Mouse (Mus musculus) kidney, embryonic 15.5 days (tissue): ENCODE measurements at regions not wholly inside any gene's neighbourhood (a gene's known extent, or its start where the extent isn't known, plus 50 kb on each side); places are given as distances from the start of the nearest gene placed in this dataset.

Experiments used
- ATAC-seq: fragments of 200-750 bp; cut with Nextera tagmentation; replicated peaks from 2 replicates; pipeline ENCODE4 v1.8.0; 2017; ENCODE audit warnings: moderate TSS enrichment; ENCODE audit not compliant: low FRiP score
- H3K27ac ChIP-seq: fragments of 300-500 bp; sonication (generic); 2 replicates; pipeline ENCODE4 v1.5.1; 2015; ENCODE audit warnings: mild to moderate bottlenecking, inconsistent platforms
- H3K27me3 ChIP-seq: fragments of 300-500 bp; sonication (generic); 2 replicates; pipeline ENCODE4 v1.6.1; 2015; ENCODE audit warnings: inconsistent platforms
- H3K36me3 ChIP-seq: fragments of 300-500 bp; sonication (generic); 2 replicates; pipeline ENCODE4 v1.6.1; 2015; ENCODE audit warnings: inconsistent platforms
- H3K4me1 ChIP-seq: fragments of 300-500 bp; sonication (generic); 2 replicates; pipeline ENCODE4 v1.6.1; 2015; ENCODE audit warnings: inconsistent platforms
- H3K4me2 ChIP-seq: fragments of 300-500 bp; sonication (generic); 2 replicates; pipeline ENCODE4 v1.6.1; 2015; ENCODE audit warnings: moderate library complexity, mild to moderate bottlenecking, inconsistent platforms
- H3K4me3 ChIP-seq: fragments of 300-500 bp; sonication (generic); replicated peaks from 2 replicates; pipeline ENCODE4 v1.5.1; 2015; ENCODE audit warnings: mild to moderate bottlenecking, inconsistent platforms
- H3K9ac ChIP-seq: fragments of 300-500 bp; sonication (generic); 2 replicates; pipeline ENCODE4 v1.6.1; 2015; ENCODE audit warnings: mild to moderate bottlenecking, inconsistent platforms
- H3K9me3 ChIP-seq: fragments of 300-500 bp; sonication (generic); replicated peaks from 2 replicates; pipeline ENCODE4 v1.6.1; 2016; ENCODE audit warnings: inconsistent platforms
- WGBS: fragments of 180-500 bp; shearing (Covaris S2); methylation state at CpG from one replicate; pipeline ENCODE4 v1.1.7; 2015; ENCODE audit warnings: mixed read lengths; 5-methylcytosine and 5-hydroxymethylcytosine counted together

DNA sequence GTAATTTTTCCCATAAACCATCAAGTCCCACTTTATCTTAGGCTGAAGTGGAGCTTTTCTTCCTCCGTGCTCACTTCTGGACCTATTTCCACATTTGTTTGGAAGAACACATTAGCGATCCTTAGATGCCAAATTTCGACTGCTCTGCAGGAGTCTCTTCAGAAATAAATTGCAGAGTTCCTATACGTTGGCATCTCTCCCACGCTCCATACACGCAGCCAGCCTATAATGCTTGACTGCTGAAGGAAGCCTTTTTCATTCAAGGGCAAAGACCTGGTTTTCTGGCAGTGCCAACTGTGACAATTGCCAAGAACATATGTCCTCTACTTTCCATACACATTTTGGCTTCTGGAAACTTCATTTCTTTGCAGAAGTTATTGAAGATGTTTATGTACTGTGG, 258.1 kb downstream of the Tmsb4x start:
- Histone ChIP-seq H3K27ac (no peak overlapping the region), H3K4me3 (no peak overlapping the region), H3K36me3 (no peaks in the 10 kb centered on the region), H3K9me3 (no peaks in the 10 kb centered on the region), H3K4me2 (no peak overlapping the region), H3K4me1 (no peaks in the 10 kb centered on the region), H3K27me3 (peaks cover 42% of the 10 kb centered on the region), H3K9ac (no peak overlapping the region)
- no peak for ATAC-seq
- WGBS: 91% methylated on average over 6 of the region's 6 CpGs

DNA sequence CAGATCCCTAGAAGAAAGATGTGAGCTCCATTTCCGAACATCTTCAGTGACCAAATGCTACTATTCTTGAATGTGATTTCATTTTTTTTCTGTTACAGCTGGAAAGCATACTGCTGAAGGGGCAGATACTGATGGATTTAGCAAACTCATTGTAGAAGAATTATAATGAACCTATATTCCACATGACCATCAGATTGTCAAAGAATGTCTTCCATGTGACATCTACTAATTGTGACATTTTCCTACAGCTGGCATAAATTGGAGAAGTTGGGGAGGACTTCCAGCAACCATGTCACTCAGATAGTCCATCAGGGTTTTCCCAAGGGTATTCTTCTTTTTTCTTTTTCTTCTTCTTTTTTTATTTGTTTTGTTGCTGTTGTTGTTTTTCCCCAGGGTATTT, 263.2 kb downstream of the Tmsb4x start:
- WGBS: 84% methylated on average over 1 of the region's 1 CpGs
- Histone ChIP-seq H3K9ac (no peak overlapping the region), H3K27ac (no peak overlapping the region), H3K9me3 (no peaks in the 10 kb centered on the region), H3K4me2 (no peak overlapping the region), H3K36me3 (no peaks in the 10 kb centered on the region), H3K27me3 (peaks cover 46% of the 10 kb centered on the region), H3K4me3 (no peak overlapping the region), H3K4me1 (no peaks in the 10 kb centered on the region)
- no peak for ATAC-seq

DNA sequence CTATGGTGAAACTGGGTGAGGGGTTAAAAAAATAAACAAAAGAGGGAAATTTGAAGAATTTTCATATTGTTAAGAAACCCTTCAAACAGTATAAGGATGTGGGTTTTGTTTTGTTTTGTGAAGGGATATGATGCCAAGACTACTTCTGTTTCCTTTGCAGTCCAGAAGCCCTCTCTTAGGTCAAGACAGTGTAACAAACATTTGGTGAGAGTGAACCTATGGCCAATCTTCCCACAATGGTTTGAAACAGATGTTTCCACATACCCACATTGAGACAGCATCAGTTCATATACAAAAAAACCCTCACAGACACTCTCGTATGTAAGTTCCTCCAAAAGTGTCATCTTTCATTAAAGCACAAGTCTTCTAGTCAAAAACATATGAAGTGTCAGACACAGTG, 263.6 kb downstream of the Tmsb4x start:
- H3K27ac ChIP-seq: no peak overlapping the region
- H3K9me3 ChIP-seq: no peaks in the 10 kb centered on the region
- 75% methylated on average over 1 of the region's 1 CpGs for WGBS
- H3K9ac ChIP-seq: no peak overlapping the region
- no peak overlapping the region for H3K4me3 ChIP-seq
- peaks cover 44% of the 10 kb centered on the region for H3K27me3 ChIP-seq
- H3K4me1 ChIP-seq: no peaks in the 10 kb centered on the region
- ATAC-seq: no peak
- no peak overlapping the region for H3K4me2 ChIP-seq
- no peaks in the 10 kb centered on the region for H3K36me3 ChIP-seq

DNA sequence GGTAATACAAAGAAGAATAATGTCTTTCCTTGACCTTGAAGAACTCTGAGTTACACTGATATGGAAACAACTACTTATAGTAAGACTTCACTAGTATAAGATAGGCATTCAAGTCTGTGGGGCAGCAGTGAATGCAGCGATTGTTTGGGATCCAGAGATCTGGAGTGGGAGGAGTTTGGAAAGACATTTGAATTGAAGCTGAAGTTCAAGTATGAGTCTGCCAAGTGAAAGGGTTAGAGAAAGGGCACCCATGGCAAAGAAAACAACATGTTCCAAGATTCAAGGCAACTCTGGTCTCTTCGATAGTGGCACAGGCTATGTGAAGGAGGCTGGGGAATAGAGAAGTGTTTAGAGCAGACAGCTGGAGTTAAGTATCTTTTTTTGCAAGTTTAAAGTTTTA, 275.3 kb downstream of the Tmsb4x start:
- Histone ChIP-seq H3K27me3 (peaks cover 37% of the 10 kb centered on the region; the same call in 1 of the 2 replicates), H3K9ac (no peak overlapping the region), H3K4me1 (peaks cover 5% of the 10 kb centered on the region; the same call in 1 of the 2 replicates), H3K4me3 (no peak overlapping the region), H3K27ac (no peak overlapping the region), H3K9me3 (no peaks in the 10 kb centered on the region), H3K4me2 (no peak overlapping the region), H3K36me3 (no peaks in the 10 kb centered on the region)
- 67% methylated on average over 2 of the region's 2 CpGs for WGBS
- no peak for ATAC-seq

DNA sequence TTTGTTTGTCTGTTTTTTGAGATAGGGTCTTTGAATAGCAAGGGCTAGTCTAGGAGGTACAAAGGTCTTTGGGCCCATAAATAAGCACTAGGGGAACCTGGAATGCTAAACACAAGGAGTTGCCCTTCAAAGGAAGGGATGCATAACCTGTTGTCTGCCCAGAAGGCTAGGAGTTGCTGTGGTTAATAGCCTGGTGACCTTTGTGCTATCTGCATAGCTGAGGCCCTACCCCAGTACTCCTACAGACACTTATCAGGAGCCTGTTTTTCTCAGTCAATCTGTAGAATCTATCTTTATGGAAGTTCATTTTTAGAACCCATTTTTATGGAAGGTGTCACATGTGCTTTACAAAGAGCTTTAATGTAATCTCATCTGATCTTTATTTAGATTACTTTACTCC, 276.6 kb downstream of the Tmsb4x start:
- Histone ChIP-seq H3K27ac (0 out of 2 replicates have a peak overlapping the region, but pooled peaks have one; percentile 22), H3K4me3 (no peak overlapping the region), H3K4me2 (no peak overlapping the region), H3K27me3 (peaks cover 34% of the 10 kb centered on the region; the same call in 1 of the 2 replicates), H3K4me1 (peaks cover 5% of the 10 kb centered on the region; the same call in 1 of the 2 replicates), H3K9me3 (no peaks in the 10 kb centered on the region), H3K36me3 (no peaks in the 10 kb centered on the region), H3K9ac (no peak overlapping the region)
- peak; percentile 58 for ATAC-seq

DNA sequence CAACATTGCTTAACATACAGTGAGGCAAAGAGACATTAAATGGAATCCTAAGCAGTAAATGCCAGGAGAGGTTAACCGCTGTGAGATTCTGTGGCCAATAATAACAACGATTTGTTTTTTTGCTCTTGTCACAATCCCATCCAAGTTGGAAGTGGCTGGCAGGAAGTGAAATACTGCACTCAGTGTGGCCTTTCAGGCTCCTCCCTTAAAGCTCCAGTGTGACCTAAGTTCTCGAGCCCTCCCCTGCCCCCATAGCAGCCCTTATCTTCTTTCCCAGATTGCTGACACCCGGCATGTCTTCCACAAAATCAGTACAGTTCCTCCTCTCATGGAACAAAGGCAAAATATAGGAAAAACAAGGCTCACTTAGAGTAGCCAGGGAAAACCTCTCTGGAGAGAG, 278.1 kb downstream of the Tmsb4x start:
- WGBS: 42% methylated on average over 4 of the region's 4 CpGs
- no peak; the same call in 1 of the 2 replicates for ATAC-seq
- no peaks in the 10 kb centered on the region for H3K9me3 ChIP-seq
- H3K27me3 ChIP-seq: peaks cover 26% of the 10 kb centered on the region; the same call in 1 of the 2 replicates
- no peak overlapping the region for H3K4me3 ChIP-seq
- no peaks in the 10 kb centered on the region for H3K36me3 ChIP-seq
- peaks cover 5% of the 10 kb centered on the region; the same call in 1 of the 2 replicates for H3K4me1 ChIP-seq
- no peak overlapping the region for H3K4me2 ChIP-seq
- no peak overlapping the region for H3K9ac ChIP-seq
- peak overlapping the region; percentile 46; the same call in 1 of the 2 replicates for H3K27ac ChIP-seq

DNA sequence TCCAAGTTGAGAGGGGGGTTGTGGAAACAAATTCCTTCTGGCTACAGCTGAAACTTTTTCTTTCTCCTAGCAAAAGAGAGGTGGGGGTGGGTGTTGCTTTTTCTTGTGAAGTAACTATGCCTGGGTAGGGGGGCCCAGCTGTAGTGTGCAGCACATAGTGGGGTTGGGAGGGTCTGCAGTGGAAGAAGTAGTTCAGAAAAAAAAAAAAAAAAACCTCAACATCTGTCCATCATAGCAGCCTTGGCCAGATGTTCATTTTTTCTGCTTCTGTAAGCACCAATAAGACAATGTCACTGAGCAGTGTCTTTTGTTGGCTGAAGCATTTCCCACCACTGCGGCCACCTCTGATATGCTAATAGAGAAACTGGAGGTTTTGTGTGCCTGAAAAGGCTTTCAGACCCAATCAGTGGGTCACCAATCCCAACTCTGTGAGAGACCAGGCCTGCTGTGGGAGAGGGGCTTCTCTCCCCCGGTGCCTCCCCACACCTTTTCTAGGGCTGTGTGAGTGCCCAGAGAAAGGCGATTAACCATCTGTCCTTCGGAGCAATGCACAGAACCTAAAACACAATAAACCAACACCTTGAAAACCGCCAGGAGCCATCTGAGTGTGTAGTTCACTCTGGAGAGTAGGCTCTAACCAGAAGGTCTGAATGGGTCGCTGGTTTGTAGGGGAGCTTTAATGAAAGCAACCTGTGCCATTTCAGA, 279.2 kb downstream of the Tmsb4x start:
- H3K27me3 ChIP-seq: peaks cover 31% of the 10 kb centered on the region; the same call in 1 of the 2 replicates
- 47% methylated on average over 6 of the region's 6 CpGs for WGBS
- H3K36me3 ChIP-seq: no peaks in the 10 kb centered on the region
- no peaks in the 10 kb centered on the region for H3K9me3 ChIP-seq
- H3K27ac ChIP-seq: peak overlapping the region; percentile 51; the same call in 1 of the 2 replicates
- no peak overlapping the region for H3K4me3 ChIP-seq
- H3K9ac ChIP-seq: no peak overlapping the region
- H3K4me2 ChIP-seq: no peak overlapping the region
- peaks cover 5% of the 10 kb centered on the region; the same call in 1 of the 2 replicates for H3K4me1 ChIP-seq
- ATAC-seq: no peak

DNA sequence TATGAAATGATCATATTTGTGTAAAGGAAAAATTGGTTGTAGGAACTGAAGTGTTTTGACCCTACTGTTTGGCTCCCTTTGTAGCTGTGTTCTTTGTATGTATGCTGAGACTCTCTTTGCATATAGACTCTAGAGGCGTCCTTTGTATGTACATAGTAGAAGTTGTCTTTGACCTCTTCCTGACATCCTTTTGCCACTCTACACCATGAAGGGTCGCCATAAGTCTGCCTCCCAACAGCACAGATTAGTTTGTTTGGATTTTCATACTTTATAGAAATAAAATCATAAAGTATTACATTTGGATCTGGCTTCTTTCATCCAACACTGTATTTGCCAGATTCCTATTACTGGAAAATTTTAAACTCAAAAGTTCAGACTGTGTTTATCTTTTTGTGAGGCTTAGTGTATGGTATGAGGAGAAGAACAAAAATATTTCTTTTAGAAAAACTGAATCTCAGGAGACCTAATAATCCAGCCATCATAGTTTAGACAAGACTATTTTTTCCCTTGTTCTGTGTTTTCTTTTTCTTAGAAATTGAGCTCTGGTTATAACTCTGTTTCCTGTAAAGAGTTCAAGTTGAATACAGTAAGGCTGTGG, 293.7 kb downstream of the Tmsb4x start:
- Histone ChIP-seq H3K4me1 (no peaks in the 10 kb centered on the region), H3K4me3 (no peak overlapping the region), H3K9me3 (no peaks in the 10 kb centered on the region), H3K27me3 (peaks cover 36% of the 10 kb centered on the region), H3K9ac (no peak overlapping the region), H3K27ac (peak overlapping the region; percentile 37; the same call in 1 of the 2 replicates), H3K4me2 (no peak overlapping the region), H3K36me3 (no peaks in the 10 kb centered on the region)
- ATAC-seq: no peak
- WGBS: 42% methylated on average over 2 of the region's 2 CpGs

DNA sequence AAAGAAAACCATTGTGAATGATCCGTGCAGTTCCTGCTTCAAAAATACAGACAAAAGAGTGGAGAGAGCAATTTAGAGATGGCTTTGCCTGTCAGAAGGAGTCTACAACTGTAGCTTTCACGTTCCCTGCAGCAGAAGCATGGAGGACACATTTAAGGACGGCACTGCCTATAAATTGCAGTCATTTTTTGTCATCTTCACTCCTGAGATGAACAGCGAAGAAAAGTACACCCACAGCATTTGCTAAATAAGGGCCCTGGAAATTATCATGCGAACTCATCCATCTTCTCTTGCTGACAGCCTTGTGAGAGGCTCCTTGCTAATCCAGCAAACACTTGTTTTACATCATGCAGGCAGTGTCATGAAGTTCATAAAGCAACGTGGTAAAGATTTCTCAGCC, 302.5 kb downstream of the Tmsb4x start:
- H3K9me3 ChIP-seq: no peaks in the 10 kb centered on the region
- no peak overlapping the region for H3K9ac ChIP-seq
- H3K4me1 ChIP-seq: no peaks in the 10 kb centered on the region
- 68% methylated on average over 6 of the region's 6 CpGs for WGBS
- no peak overlapping the region for H3K4me3 ChIP-seq
- no peak for ATAC-seq
- H3K36me3 ChIP-seq: no peaks in the 10 kb centered on the region
- peaks cover 20% of the 10 kb centered on the region for H3K27me3 ChIP-seq
- H3K4me2 ChIP-seq: no peak overlapping the region
- H3K27ac ChIP-seq: no peak overlapping the region

DNA sequence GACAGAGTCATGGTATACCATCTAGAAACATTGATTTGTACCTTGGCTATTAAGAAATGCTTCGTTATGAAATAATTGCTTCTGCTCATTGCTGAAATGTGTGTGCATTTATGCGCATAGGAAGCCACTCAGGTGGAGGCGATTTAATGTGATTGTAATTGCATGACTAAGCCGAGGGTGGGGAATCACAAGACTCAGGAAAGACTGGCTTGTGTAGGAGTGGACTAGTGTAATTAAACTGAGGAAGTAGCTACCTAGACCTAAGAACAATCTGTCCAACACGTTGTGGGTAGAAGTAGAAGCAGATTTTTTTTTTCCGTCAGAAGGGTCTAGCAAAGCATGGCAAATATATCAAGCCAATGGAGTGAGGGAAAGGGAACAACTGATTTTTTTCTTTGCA, 308.4 kb downstream of the Tmsb4x start:
- no peak overlapping the region for H3K27ac ChIP-seq
- no peak for ATAC-seq
- no peaks in the 10 kb centered on the region for H3K36me3 ChIP-seq
- no peak overlapping the region for H3K9ac ChIP-seq
- no peak overlapping the region for H3K4me2 ChIP-seq
- no peaks in the 10 kb centered on the region for H3K9me3 ChIP-seq
- peaks cover 29% of the 10 kb centered on the region for H3K27me3 ChIP-seq
- H3K4me1 ChIP-seq: no peaks in the 10 kb centered on the region
- H3K4me3 ChIP-seq: no peak overlapping the region
- 64% methylated on average over 6 of the region's 6 CpGs for WGBS

DNA sequence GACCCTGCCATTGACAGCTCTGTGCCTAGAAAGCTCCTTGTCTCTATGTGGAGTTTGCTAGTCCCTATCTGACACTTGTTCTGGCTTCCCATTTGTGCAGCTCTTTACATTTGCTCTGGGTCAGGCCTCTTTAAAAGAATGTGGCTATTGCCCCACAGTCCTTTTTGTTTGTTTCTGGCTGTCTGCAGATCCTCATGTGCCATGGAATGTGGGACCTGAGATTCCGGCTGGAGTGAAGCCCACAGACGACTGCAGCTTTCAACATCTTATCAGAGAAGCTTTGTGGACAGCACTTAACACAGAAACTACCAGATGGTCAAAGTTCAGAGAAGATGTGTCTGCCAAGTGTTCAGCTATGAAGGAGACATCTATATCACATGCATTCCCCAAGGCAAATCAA, 309.7 kb upstream of the Egfl6 start:
- Histone ChIP-seq H3K27me3 (peaks cover 42% of the 10 kb centered on the region), H3K9ac (no peak overlapping the region), H3K4me1 (no peaks in the 10 kb centered on the region), H3K4me2 (no peak overlapping the region), H3K27ac (no peak overlapping the region), H3K36me3 (no peaks in the 10 kb centered on the region), H3K4me3 (no peak overlapping the region), H3K9me3 (no peaks in the 10 kb centered on the region)
- no peak for ATAC-seq
- WGBS: 68% methylated on average over 2 of the region's 2 CpGs

DNA sequence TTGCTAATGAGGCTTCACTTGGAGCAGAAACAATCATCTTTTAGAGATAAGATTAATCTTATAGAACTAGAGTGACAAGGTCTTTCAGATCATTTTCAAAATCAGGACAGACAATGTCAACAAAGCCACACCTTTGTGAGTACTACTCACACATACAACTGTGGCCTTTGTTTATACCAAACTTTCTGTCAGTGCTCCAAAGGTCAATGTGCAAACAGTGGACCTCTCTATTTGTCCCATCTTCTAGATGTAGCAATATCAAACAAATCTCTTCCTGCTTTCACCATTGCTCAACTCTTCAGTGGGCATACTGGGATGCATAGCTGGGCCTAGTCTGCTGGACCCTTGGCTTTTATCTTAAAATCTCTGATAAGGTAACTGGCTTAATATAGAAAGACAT, 300.9 kb upstream of the Egfl6 start:
- H3K9ac ChIP-seq: no peak overlapping the region
- H3K36me3 ChIP-seq: no peaks in the 10 kb centered on the region
- H3K4me3 ChIP-seq: no peak overlapping the region
- H3K4me2 ChIP-seq: no peak overlapping the region
- no peaks in the 10 kb centered on the region for H3K4me1 ChIP-seq
- no peak for ATAC-seq
- no peaks in the 10 kb centered on the region for H3K9me3 ChIP-seq
- H3K27ac ChIP-seq: no peak overlapping the region
- H3K27me3 ChIP-seq: peaks cover 37% of the 10 kb centered on the region
